Mouse (Mus musculus) hindbrain, postnatal 0 days (tissue): ENCODE data around the gene Rpl18a. TPM values are rescaled to one million over a fixed set of nuclear protein-coding genes. Genes with fewer than 3 reads are reported as not detected.

Source experiments
- ATAC-seq: fragments of 200-750 bp; cut with Nextera tagmentation; 2 replicates; pipeline ENCODE4 v1.8.0; 2017; ENCODE audit warnings: mild to moderate bottlenecking, moderate TSS enrichment, moderate library complexity
- DNase-seq: peaks from one replicate; pipeline ENCODE4 v3.0.0-alpha.2; 2015; ENCODE audit warnings: low spot score
- H3K27ac ChIP-seq: fragments of 300-500 bp; sonication (generic); 2 replicates; pipeline ENCODE4 v1.5.1; 2014; ENCODE audit warnings: mild to moderate bottlenecking
- H3K27me3 ChIP-seq: fragments of 300-500 bp; sonication (generic); 2 replicates; pipeline ENCODE4 v1.6.1; 2014; ENCODE audit warnings: low read length, mixed read lengths; ENCODE audit not compliant: insufficient read depth
- H3K36me3 ChIP-seq: fragments of 300-500 bp; sonication (generic); 2 replicates; pipeline ENCODE4 v1.6.1; 2014; ENCODE audit warnings: low read length, mixed read lengths; ENCODE audit not compliant: insufficient read depth
- H3K4me1 ChIP-seq: fragments of 300-500 bp; sonication (generic); 2 replicates; pipeline ENCODE4 v1.6.1; 2014; ENCODE audit warnings: antibody characterized with exemption, low read length, mixed read lengths; ENCODE audit not compliant: insufficient read depth
- H3K4me2 ChIP-seq: fragments of 300-500 bp; sonication (generic); 2 replicates; pipeline ENCODE4 v1.6.1; 2014; ENCODE audit warnings: low read depth, mild to moderate bottlenecking, low read length, moderate library complexity, mixed read lengths
- H3K4me3 ChIP-seq: fragments of 300-500 bp; sonication (generic); 2 replicates; pipeline ENCODE4 v1.5.1; 2014; ENCODE audit warnings: low read length
- H3K9ac ChIP-seq: fragments of 300-500 bp; sonication (generic); replicated peaks from 2 replicates; pipeline ENCODE4 v1.6.1; 2014; ENCODE audit warnings: mild to moderate bottlenecking, low read length, moderate library complexity, mixed read lengths
- H3K9me3 ChIP-seq: fragments of 300-500 bp; sonication (generic); 2 replicates; pipeline ENCODE4 v1.6.1; 2016; ENCODE audit warnings: low read length, mixed read lengths
- CTCF ChIP-seq: IDR thresholded peaks from 2 replicates; pipeline ENCODE4 v1.5.1; 2016; ENCODE audit warnings: antibody characterized with exemption, control low read depth, low read depth
- WGBS: fragments of 180-500 bp; shearing (Covaris S2); extraction: QIAGEN DNeasy Blood & Tissue Kit; methylation state at CpG from one replicate; pipeline ENCODE4 v1.1.7; 2014; 5-methylcytosine and 5-hydroxymethylcytosine counted together
- microRNA counts: library from miRNA; unstranded; fragments of <30 nt; microRNA quantifications from one replicate; lab custom pipeline; 2015
- microRNA-seq, 2 experiments: library from miRNA; unstranded; fragments of <30 nt; microRNA quantifications; one replicate each; pipeline ENCODE4; 2016
- polyA plus RNA-seq: library from polyadenylated mRNA; unstranded; fragments of >200 nt; fragmentation: Nextera tagmentation; extraction: Ambion mirVana; gene quantifications from 2 replicates; pipeline ENCODE4 v1.2.1, GENCODE M21; 2015
- total RNA-seq: library from RNA; depleted of rRNA; stranded (reverse); fragments of >200 nt; gene quantifications from 2 replicates; pipeline ENCODE4 v1.2.3, GENCODE M21; 2014; rRNA removed

The Rpl18a gene
- total and polyA plus RNA-seq, 2 experiments from 2014 or later, result 1,940 to 2,686 TPM

GRCm38 (mm10) chr8:70851837-70852236 lies 45.4 kb downstream of the Rpl18a start:
- H3K27me3 ChIP-seq, result no peaks in the 10 kb centered on the region
- no peak overlapping the region for H3K4me2 ChIP-seq
- 63% methylated on average over 6 of the region's 6 CpGs for WGBS
- H3K36me3 ChIP-seq, result no peaks in the 10 kb centered on the region
- DNase-seq (no peak), ATAC-seq (no peak; the same call in 1 of the 2 replicates)
- no peak overlapping the region for H3K27ac ChIP-seq
- no peak for TF ChIP-seq CTCF
- peaks cover 8% of the 10 kb centered on the region; the same call in 1 of the 2 replicates for H3K4me1 ChIP-seq
- no peaks in the 10 kb centered on the region for H3K9me3 ChIP-seq
- H3K4me3 ChIP-seq, result no peak overlapping the region
- no peak overlapping the region for H3K9ac ChIP-seq

DNA sequence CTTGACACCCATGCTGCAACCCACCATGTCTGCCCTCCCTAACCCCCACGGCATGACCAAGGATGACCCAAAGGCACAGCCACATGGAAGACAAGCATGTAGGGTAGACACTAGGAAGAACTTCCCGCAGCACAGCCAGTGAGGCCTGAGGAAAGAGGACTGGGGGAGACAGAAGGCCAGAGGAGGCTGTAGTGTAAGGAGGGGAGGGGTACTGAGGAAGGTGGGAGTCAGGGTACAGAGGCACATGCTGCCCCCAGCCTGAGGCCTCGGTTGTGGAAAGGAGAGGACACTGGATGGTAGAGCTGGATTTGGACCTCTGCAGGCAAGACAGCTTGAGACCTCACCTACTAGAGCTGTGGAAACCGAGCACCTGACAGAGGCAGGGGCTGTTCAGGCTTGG lies 46.3 kb downstream of the Rpl18a start:
- Histone ChIP-seq H3K4me1 (no peaks in the 10 kb centered on the region), H3K4me2 (no peak overlapping the region), H3K36me3 (no peaks in the 10 kb centered on the region), H3K27me3 (no peaks in the 10 kb centered on the region), H3K27ac (no peak overlapping the region), H3K9ac (no peak overlapping the region), H3K9me3 (no peaks in the 10 kb centered on the region), H3K4me3 (no peak overlapping the region)
- ATAC-seq (no peak), DNase-seq (no peak)
- TF ChIP-seq CTCF, result no peak
- WGBS, result 91% methylated on average over 4 of the region's 4 CpGs

- TF ChIP-seq CTCF, result no peak
- no peaks in the 10 kb centered on the region for H3K27me3 ChIP-seq
- 76% methylated on average over 7 of the region's 7 CpGs for WGBS
These were observed 46.9 kb downstream of the Rpl18a start for GRCm38 (mm10) chr8:70850132-70850845.

GRCm38 (mm10) chr8:70849333-70849990 lies 47.8 kb downstream of the Rpl18a start:
- ATAC-seq (no peak), DNase-seq (no peak)
- Histone ChIP-seq H3K27me3 (no peaks in the 10 kb centered on the region), H3K4me3 (no peak overlapping the region), H3K36me3 (no peaks in the 10 kb centered on the region), H3K9me3 (no peaks in the 10 kb centered on the region), H3K4me2 (no peak overlapping the region), H3K9ac (no peak overlapping the region), H3K4me1 (no peaks in the 10 kb centered on the region), H3K27ac (no peak overlapping the region)
- no peak for TF ChIP-seq CTCF
- 78% methylated on average over 3 of the region's 3 CpGs for WGBS

More at GRCm38 (mm10) chr8:70850132-70850845, 46.9 kb downstream of the Rpl18a start:
- ATAC-seq (no peak), DNase-seq (no peak)
- Histone ChIP-seq H3K36me3 (no peaks in the 10 kb centered on the region), H3K4me1 (no peaks in the 10 kb centered on the region), H3K9ac (no peak overlapping the region), H3K4me3 (no peak overlapping the region), H3K27ac (no peak overlapping the region), H3K9me3 (no peaks in the 10 kb centered on the region), H3K4me2 (no peak overlapping the region)

DNA sequence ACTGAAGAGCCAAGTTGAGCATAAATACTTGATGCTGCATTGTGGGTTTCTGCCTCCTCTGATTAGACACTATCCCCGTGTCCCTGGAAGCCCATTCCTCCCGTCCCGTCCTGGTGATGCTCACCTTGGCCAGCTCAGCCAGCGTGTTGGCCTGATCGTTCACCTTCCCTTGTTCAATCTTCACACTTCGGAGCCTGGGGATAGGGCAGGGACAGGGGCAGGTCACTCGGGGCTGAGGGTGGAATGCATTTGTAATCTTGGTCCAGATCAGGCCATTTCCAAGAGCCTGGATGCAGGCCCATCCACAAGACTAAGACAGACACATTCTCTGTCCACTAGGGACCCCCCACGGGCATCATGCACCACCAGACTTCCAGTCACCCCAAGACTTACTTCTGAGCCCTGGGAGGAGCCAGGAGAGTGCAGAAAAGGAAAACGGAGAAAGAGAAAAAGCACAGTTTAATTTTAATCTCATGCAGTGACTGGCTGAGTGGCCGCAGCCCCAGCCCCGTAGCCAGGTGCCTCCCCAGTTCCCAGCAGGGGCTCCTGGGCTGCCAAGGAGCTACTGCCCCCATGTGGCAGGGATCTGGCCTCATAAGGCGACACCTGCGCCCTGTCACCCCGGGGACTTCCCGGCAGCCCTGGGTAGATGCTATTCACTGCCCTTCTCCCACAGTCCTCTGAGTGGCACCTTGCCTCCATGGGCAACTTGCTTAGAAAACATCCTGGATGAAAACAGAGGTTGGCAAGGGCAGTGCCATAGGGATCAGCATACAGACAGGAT lies 50.6 kb downstream of the Rpl18a start:
- ATAC-seq (no peak), DNase-seq (no peak)
- Histone ChIP-seq H3K9ac (no peak overlapping the region), H3K4me2 (no peak overlapping the region), H3K9me3 (no peaks in the 10 kb centered on the region), H3K36me3 (no peaks in the 10 kb centered on the region), H3K27ac (no peak overlapping the region), H3K27me3 (no peaks in the 10 kb centered on the region), H3K4me1 (no peaks in the 10 kb centered on the region), H3K4me3 (no peak overlapping the region)
- TF ChIP-seq CTCF, result peak; percentile 19; the same call in 1 of the 2 replicates
- WGBS, result 57% methylated on average over 15 of the region's 15 CpGs

DNA sequence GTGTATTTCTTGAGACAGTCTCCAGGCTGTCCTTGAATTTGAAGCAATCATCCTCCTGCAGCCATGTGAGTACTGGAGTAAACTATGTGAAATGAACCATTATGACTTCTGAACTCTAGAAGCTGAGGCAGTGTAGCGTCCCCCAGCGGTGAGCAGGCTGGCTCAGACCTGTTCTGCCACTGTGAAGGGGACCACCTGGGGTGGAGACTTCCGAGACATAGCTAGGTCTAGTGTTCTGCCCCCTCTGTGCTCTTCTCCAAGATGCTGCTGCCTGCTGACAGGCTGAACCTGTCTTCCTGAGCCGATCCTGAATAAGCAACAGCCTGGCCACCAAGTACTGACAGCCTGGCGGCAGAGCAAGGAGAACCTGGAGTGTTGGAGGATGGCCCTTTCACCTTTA lies 52.1 kb downstream of the Rpl18a start:
- ATAC-seq (no peak), DNase-seq (no peak)
- 0 out of 2 replicates have a peak, but pooled peaks have one; percentile 17 for TF ChIP-seq CTCF

More for the DNA sequence above, 52.1 kb downstream of the Rpl18a start:
- Histone ChIP-seq H3K36me3 (no peaks in the 10 kb centered on the region), H3K27ac (no peak overlapping the region), H3K9me3 (no peaks in the 10 kb centered on the region), H3K9ac (no peak overlapping the region), H3K4me1 (no peaks in the 10 kb centered on the region), H3K27me3 (no peaks in the 10 kb centered on the region), H3K4me2 (no peak overlapping the region), H3K4me3 (no peak overlapping the region)
- WGBS, result 43% methylated on average over 5 of the region's 5 CpGs

MicroRNAs encoded within 50 kb of the gene (microRNA counts, 519-probe panel; counts per million panel counts)
- microRNA mmu-miR-1969 (lab: Ali Mortazavi, UCI), result not detected

Small RNA genes within 50 kb of the gene (microRNA-seq; reads per million reads assigned to microRNA genes)
- gene Mir1969 (7.9 to 8.8 reads per million in 2 experiments), gene Mir7067 (0.36 to 0.71 reads per million in 2 experiments)

Other genes with a start within 250 kb of the Rpl18a start
- 65.7 and 68.4 TPM in 2 replicates for gene Pgpep1, start 237.0 kb downstream of the Rpl18a start, total RNA-seq
- 44.2 and 56.5 TPM in 2 replicates for gene Pgpep1, start 237.0 kb downstream of the Rpl18a start, polyA plus RNA-seq
- gene Lsm4, start 224.2 kb downstream of the Rpl18a start, total RNA-seq, result 301 and 453 TPM in 2 replicates
- gene Lsm4, start 224.2 kb downstream of the Rpl18a start, polyA plus RNA-seq, result 188 and 190 TPM in 2 replicates
- 486 and 650 TPM in 2 replicates for gene Jund, start 198.5 kb downstream of the Rpl18a start, total RNA-seq
- gene Jund, start 198.5 kb downstream of the Rpl18a start, polyA plus RNA-seq, result 90.4 and 96.3 TPM in 2 replicates
- gene Iqcn, start 194.0 kb downstream of the Rpl18a start, total RNA-seq, result 0.05 and 0.18 TPM in 2 replicates
- gene Iqcn, start 194.0 kb downstream of the Rpl18a start, polyA plus RNA-seq, result 0.05 and 0.08 TPM in 2 replicates
- not detected in 2 replicates for gene Gm3336, start 178.9 kb downstream of the Rpl18a start, total RNA-seq
- not detected in 2 replicates for gene Gm3336, start 178.9 kb downstream of the Rpl18a start, polyA plus RNA-seq
- 0.26 and 0.72 TPM in 2 replicates for gene Pde4c, start 173.7 kb downstream of the Rpl18a start, total RNA-seq
- gene Pde4c, start 173.7 kb downstream of the Rpl18a start, polyA plus RNA-seq, result 0.20 and 0.31 TPM in 2 replicates
- gene Rab3a, start 142.7 kb downstream of the Rpl18a start, total RNA-seq, result 610 and 693 TPM in 2 replicates
- gene Rab3a, start 142.7 kb downstream of the Rpl18a start, polyA plus RNA-seq, result 693 and 724 TPM in 2 replicates
- gene Mpv17l2, start 136.5 kb downstream of the Rpl18a start, total RNA-seq, result 37.2 and 53.9 TPM in 2 replicates
- 56.1 and 63.3 TPM in 2 replicates for gene Mpv17l2, start 136.5 kb downstream of the Rpl18a start, polyA plus RNA-seq
- gene Pik3r2, start 120.7 kb downstream of the Rpl18a start, total RNA-seq, result 162 and 176 TPM in 2 replicates
- gene Pik3r2, start 120.7 kb downstream of the Rpl18a start, polyA plus RNA-seq, result 101 and 103 TPM in 2 replicates
- 35.2 and 42.1 TPM in 2 replicates for gene Mast3, start 92.4 kb downstream of the Rpl18a start, total RNA-seq
- gene Mast3, start 92.4 kb downstream of the Rpl18a start, polyA plus RNA-seq, result 16.2 and 16.7 TPM in 2 replicates
- gene Il12rb1, start 89.0 kb downstream of the Rpl18a start, total RNA-seq, result not detected in 2 replicates
- gene Il12rb1, start 89.0 kb downstream of the Rpl18a start, polyA plus RNA-seq, result not detected in 2 replicates
- gene Arrdc2, start 57.7 kb downstream of the Rpl18a start, total RNA-seq, result 12.1 and 17.1 TPM in 2 replicates
- 4.6 and 4.9 TPM in 2 replicates for gene Arrdc2, start 57.7 kb downstream of the Rpl18a start, polyA plus RNA-seq
- gene Kcnn1, start 34.2 kb downstream of the Rpl18a start, total RNA-seq, result 29.8 and 33.6 TPM in 2 replicates
- 7.8 and 10.8 TPM in 2 replicates for gene Kcnn1, start 34.2 kb downstream of the Rpl18a start, polyA plus RNA-seq
- gene Ccdc124, start 23.5 kb downstream of the Rpl18a start, total RNA-seq, result 36.0 and 45.1 TPM in 2 replicates
- 145 and 154 TPM in 2 replicates for gene Ccdc124, start 23.5 kb downstream of the Rpl18a start, polyA plus RNA-seq
- gene Slc5a5, start 4.7 kb downstream of the Rpl18a start, total RNA-seq, result 2.5 and 2.8 TPM in 2 replicates
- gene Slc5a5, start 4.7 kb downstream of the Rpl18a start, polyA plus RNA-seq, result 4.2 and 4.3 TPM in 2 replicates
- gene Map1s, start 8.5 kb upstream of the Rpl18a start, total RNA-seq, result 98.1 and 98.6 TPM in 2 replicates
- 52.3 and 54.4 TPM in 2 replicates for gene Map1s, start 8.5 kb upstream of the Rpl18a start, polyA plus RNA-seq